Mouse (Mus musculus): ENCODE data around the gene Rad51c.
"Not testable (repeated sequence)": the region's sequence is repeated elsewhere in the genome, so short reads cannot be mapped to it uniquely, and the experiment has no call there.

Gene Rad51c

GRCm38 (mm10) chr11:87432933-87433669 lies 28.3 kb upstream of the Rad51c start:
- in situ Hi-C loops (cut with MboI; ENCODE audit: low sequenced_read_pairs), result no loop called here

- in situ Hi-C loops (cut with MboI; ENCODE audit: low sequenced_read_pairs), result no loop called here
Observed at GRCm38 (mm10) chr11:87432447-87432846, 27.7 kb upstream of the Rad51c start.

GRCm38 (mm10) chr11:87431813-87432212 lies 27.1 kb upstream of the Rad51c start:
- in situ Hi-C loops (cut with MboI; ENCODE audit: low sequenced_read_pairs), result not testable (repeated sequence)

- in situ Hi-C loops (cut with MboI; ENCODE audit: low sequenced_read_pairs), result no loop called here
Observed at GRCm38 (mm10) chr11:87430374-87430773, 25.6 kb upstream of the Rad51c start.

GRCm38 (mm10) chr11:87429363-87429762 lies 24.6 kb upstream of the Rad51c start:
- in situ Hi-C loops (cut with MboI; ENCODE audit: low sequenced_read_pairs), result no loop called here

GRCm38 (mm10) chr11:87428051-87428673 lies 23.4 kb upstream of the Rad51c start:
- in situ Hi-C loops (cut with MboI; ENCODE audit: low sequenced_read_pairs), result no loop called here

- in situ Hi-C loops (cut with MboI; ENCODE audit: low sequenced_read_pairs), result no loop called here
Observed at GRCm38 (mm10) chr11:87427273-87428050, 22.7 kb upstream of the Rad51c start.

- in situ Hi-C loops (cut with MboI; ENCODE audit: low sequenced_read_pairs), result not testable (repeated sequence)
Observed at GRCm38 (mm10) chr11:87426450-87427250, 21.9 kb upstream of the Rad51c start.

- in situ Hi-C loops (cut with MboI; ENCODE audit: low sequenced_read_pairs), result no loop called here
Observed at GRCm38 (mm10) chr11:87426121-87426449, 21.3 kb upstream of the Rad51c start.

- in situ Hi-C loops (cut with MboI; ENCODE audit: low sequenced_read_pairs), result no loop called here
Observed at GRCm38 (mm10) chr11:87423551-87424325, 19.0 kb upstream of the Rad51c start.

- in situ Hi-C loops (cut with MboI; ENCODE audit: low sequenced_read_pairs), result no loop called here
Observed at GRCm38 (mm10) chr11:87422511-87423340, 18.0 kb upstream of the Rad51c start.

- in situ Hi-C loops (cut with MboI; ENCODE audit: low sequenced_read_pairs), result no loop called here
Observed at GRCm38 (mm10) chr11:87421760-87422201, 17.0 kb upstream of the Rad51c start.

- in situ Hi-C loops (cut with MboI; ENCODE audit: low sequenced_read_pairs), result no loop called here
Observed at GRCm38 (mm10) chr11:87420861-87421260, 16.1 kb upstream of the Rad51c start.

GRCm38 (mm10) chr11:87416120-87416519 lies 11.4 kb upstream of the Rad51c start:
- in situ Hi-C loops (cut with MboI; ENCODE audit: low sequenced_read_pairs), result no loop called here

GRCm38 (mm10) chr11:87413412-87413811 lies 8.7 kb upstream of the Rad51c start:
- in situ Hi-C loops (cut with MboI; ENCODE audit: low sequenced_read_pairs), result not testable (repeated sequence)

GRCm38 (mm10) chr11:87404111-87404853 lies 472 bp downstream of the Rad51c start:
- in situ Hi-C loops (cut with MboI; ENCODE audit: low sequenced_read_pairs), result no loop called here

- in situ Hi-C loops (cut with MboI; ENCODE audit: low sequenced_read_pairs), result loop anchor here (10.0 kb wide), 1 partner anchor 174 kb away; no protein-coding TSS in a partner anchor
Observed at GRCm38 (mm10) chr11:87398402-87398801, 6.4 kb downstream of the Rad51c start.

- in situ Hi-C loops (cut with MboI; ENCODE audit: low sequenced_read_pairs), result loop anchor here (10.0 kb wide), 1 partner anchor 169 kb away; no protein-coding TSS in a partner anchor
Observed at GRCm38 (mm10) chr11:87393855-87394254, 10.9 kb downstream of the Rad51c start.
